Comparison of ENCODE assay signal across 23 mouse cellular contexts in genomic region chr5:37735224-37735623, GRCm38 (mm10). TPM values are rescaled to one million over a fixed set of nuclear protein-coding genes. Genes with fewer than 3 reads are reported as not detected.
DNase-seq lines count a peak whose midpoint lies in the region; ATAC-seq and TF ChIP-seq lines count a peak whose summit lies in the region.
"Had no signal": no experiment of that assay in that cellular context is flagged by ENCODE, and none has a peak within 500 bp of the region (broad histone marks: within the 10 kb centered on the region; RNA-seq: fewer than 3 reads in every experiment).

Gene Cytl1 (plus strand): TSS chr5:37735519.

- H3K9me3 ChIP-seq in embryonic facial prominence, embryonic 13.5 days, result no peaks in the 10 kb centered on the region
- H3K9me3 ChIP-seq in embryonic facial prominence, embryonic 10.5 days, result no peaks in the 10 kb centered on the region
- H3K9me3 ChIP-seq in embryonic facial prominence, embryonic 14.5 days (ENCODE audit: control insufficient read depth, low read length), result no peaks in the 10 kb centered on the region
- no peaks in the 10 kb centered on the region for H3K9me3 ChIP-seq in liver, postnatal 0 days (ENCODE audit: low read length)
- H3K9me3 ChIP-seq: hindbrain, embryonic 13.5 days; neural tube, embryonic 12.5 days had no signal

- no peak for TF ChIP-seq CTCF in lung, adult 2 months (IDR thresholded peaks at IDR 0.05; ENCODE audit: insufficient read depth, low read length)
- TF ChIP-seq CTCF in liver, postnatal 0 days (IDR thresholded peaks at IDR 0.05; ENCODE audit: low read depth), result no peak

- no peak for TF ChIP-seq EP300 in liver, postnatal 0 days (IDR thresholded peaks at IDR 0.05; ENCODE audit: low read depth)

- H3K36me3 ChIP-seq in embryonic facial prominence, embryonic 13.5 days, result no peaks in the 10 kb centered on the region
- H3K36me3 ChIP-seq in embryonic facial prominence, embryonic 10.5 days (replicated peaks), result no peaks in the 10 kb centered on the region
- H3K36me3 ChIP-seq in embryonic facial prominence, embryonic 14.5 days (ENCODE audit: control insufficient read depth, insufficient read depth, low read length), result no peaks in the 10 kb centered on the region
- no peaks in the 10 kb centered on the region for H3K36me3 ChIP-seq in liver, postnatal 0 days (replicated peaks; ENCODE audit: insufficient read depth, low read length)
- H3K36me3 ChIP-seq: hindbrain, embryonic 13.5 days; neural tube, embryonic 12.5 days had no signal

- DNase-seq in embryonic facial prominence, embryonic 10.5 days (ENCODE audit: low spot score), result no peak
- DNase-seq in lung, adult 2 months, result no peak
- DNase-seq in lung, postnatal 4 days, result no peak
- DNase-seq in embryonic facial prominence, embryonic 14.5 days (ENCODE audit: low spot score), result peak; percentile 13
- no peak for DNase-seq in heart, postnatal 14 days
- DNase-seq in liver, postnatal 0 days, result no peak
- no peak for DNase-seq in right cerebral cortex, postnatal 36 days (ENCODE audit: low spot score in 2 of 2)
- DNase-seq: adrenal gland, postnatal 14 days; cerebellum, adult 2 months; gastrocnemius, postnatal 10 days; right cerebral cortex, postnatal 4 days; thymus, adult 18-20 months had no signal

- ATAC-seq in embryonic facial prominence, embryonic 13.5 days (ENCODE audit: insufficient number of reproducible peaks, insufficient read depth, low FRiP score, low TSS enrichment, low read depth), result no peak
- ATAC-seq in embryonic facial prominence, embryonic 14.5 days (ENCODE audit: low read depth), result no peak
- no peak for ATAC-seq in liver, postnatal 0 days
- ATAC-seq: intestine, embryonic 16.5 days had no signal

- H3K27ac ChIP-seq in embryonic facial prominence, embryonic 13.5 days, result no peak within 1 kb of the TSS
- H3K27ac ChIP-seq in embryonic facial prominence, embryonic 10.5 days (replicated peaks), result no peak within 1 kb of the TSS
- no peak within 1 kb of the TSS for H3K27ac ChIP-seq in embryonic facial prominence, embryonic 14.5 days (replicated peaks; ENCODE audit: low read depth, low read length)
- no peak within 1 kb of the TSS for H3K27ac ChIP-seq in liver, postnatal 0 days (ENCODE audit: low read depth)
- H3K27ac ChIP-seq: hindbrain, embryonic 13.5 days; kidney, postnatal 0 days; neural tube, embryonic 12.5 days had no signal

- H3K9ac ChIP-seq in embryonic facial prominence, embryonic 13.5 days, result no peak within 1 kb of the TSS
- no peak within 1 kb of the TSS for H3K9ac ChIP-seq in embryonic facial prominence, embryonic 14.5 days (ENCODE audit: low read depth, low read length)
- no peak within 1 kb of the TSS for H3K9ac ChIP-seq in liver, postnatal 0 days (replicated peaks)
- H3K9ac ChIP-seq: hindbrain, embryonic 13.5 days; neural tube, embryonic 12.5 days had no signal

- peak within 1 kb of the TSS; percentile 10; the same call in 1 of the 2 replicates for H3K4me3 ChIP-seq in embryonic facial prominence, embryonic 13.5 days
- H3K4me3 ChIP-seq in embryonic facial prominence, embryonic 10.5 days, result no peak within 1 kb of the TSS
- H3K4me3 ChIP-seq in lung, adult 2 months (replicated peaks; ENCODE audit: extremely low read depth, low read depth, low read length), result no peak within 1 kb of the TSS
- no peak within 1 kb of the TSS for H3K4me3 ChIP-seq in embryonic facial prominence, embryonic 14.5 days (ENCODE audit: low read depth, low read length)
- H3K4me3 ChIP-seq in liver, postnatal 0 days (ENCODE audit: low read depth, low read length), result no peak within 1 kb of the TSS
- H3K4me3 ChIP-seq: hindbrain, embryonic 13.5 days; neural tube, embryonic 12.5 days had no signal

- H3K4me2 ChIP-seq in embryonic facial prominence, embryonic 13.5 days, result peak within 1 kb of the TSS; percentile 18; the same call in 1 of the 2 replicates
- peak within 1 kb of the TSS; percentile 31; the same call in 1 of the 2 replicates for H3K4me2 ChIP-seq in embryonic facial prominence, embryonic 14.5 days (ENCODE audit: low read depth, low read length)
- H3K4me2 ChIP-seq in liver, postnatal 0 days (ENCODE audit: low read depth, low read length), result no peak within 1 kb of the TSS
- H3K4me2 ChIP-seq: hindbrain, embryonic 13.5 days; liver, embryonic 11.5 days; neural tube, embryonic 12.5 days had no signal

- intact Hi-C loops in heart, postnatal 14 days (cut with DNase I), result no loop called here

- TF ChIP-seq POLR2A in lung, adult 2 months (IDR thresholded peaks at IDR 0.05; ENCODE audit: borderline replicate concordance, extremely low read depth, low read depth, low read length), result no peak

- no peaks in the 10 kb centered on the region for H3K27me3 ChIP-seq in embryonic facial prominence, embryonic 13.5 days
- H3K27me3 ChIP-seq in embryonic facial prominence, embryonic 10.5 days (replicated peaks; ENCODE audit: low read depth, poor library complexity, severe bottlenecking), result no peaks in the 10 kb centered on the region
- H3K27me3 ChIP-seq in embryonic facial prominence, embryonic 14.5 days (replicated peaks; ENCODE audit: control insufficient read depth, insufficient read depth, low read length), result no peaks in the 10 kb centered on the region
- no peaks in the 10 kb centered on the region for H3K27me3 ChIP-seq in liver, postnatal 0 days (ENCODE audit: insufficient read depth, low read length)
- H3K27me3 ChIP-seq: hindbrain, embryonic 13.5 days; neural tube, embryonic 12.5 days had no signal

- whole genome bisulfite sequencing in embryonic facial prominence, embryonic 13.5 days, result 37% methylated on average over 5 of the region's 5 CpGs
- 37% methylated on average over 5 of the region's 5 CpGs for WGBS in embryonic facial prominence, embryonic 10.5 days
- 37% methylated on average over 5 of the region's 5 CpGs for WGBS in lung, adult 2 months
- WGBS in embryonic facial prominence, embryonic 14.5 days, result 32% methylated on average over 5 of the region's 5 CpGs
- 45% methylated on average over 5 of the region's 5 CpGs for WGBS in liver, postnatal 0 days (ENCODE audit: insufficient replicate concordance)

- peaks cover 5% of the 10 kb centered on the region; the same call in 1 of the 2 replicates for H3K4me1 ChIP-seq in embryonic facial prominence, embryonic 13.5 days
- peaks cover 6% of the 10 kb centered on the region for H3K4me1 ChIP-seq in embryonic facial prominence, embryonic 10.5 days
- H3K4me1 ChIP-seq in lung, adult 2 months (ENCODE audit: control insufficient read depth, insufficient read depth, low read length), result no peaks in the 10 kb centered on the region
- H3K4me1 ChIP-seq in embryonic facial prominence, embryonic 14.5 days (ENCODE audit: control insufficient read depth, insufficient read depth, low read length), result peaks cover 4% of the 10 kb centered on the region; the same call in 1 of the 2 replicates
- no peaks in the 10 kb centered on the region for H3K4me1 ChIP-seq in liver, postnatal 0 days (ENCODE audit: insufficient read depth)
- H3K4me1 ChIP-seq: hindbrain, embryonic 13.5 days; neural tube, embryonic 12.5 days had no signal

RNA-seq across cellular contexts. Expression of gene Cytl1, which starts in this region (rescaled TPM):
- polyA plus RNA-seq in embryonic facial prominence, embryonic 13.5 days (2015; fragmentation: Nextera tagmentation; extraction: Ambion mirVana), result 39.9 and 74.9 TPM in 2 replicates
- polyA plus RNA-seq in embryonic facial prominence, embryonic 10.5 days (2016; fragmentation: Nextera tagmentation; extraction: Ambion mirVana), result 0.41 TPM in 2 replicates
- polyA plus RNA-seq in lung, adult 2 months (2012; rRNA removed), result 36.3 and 50.8 TPM in 2 replicates
- 46.5 and 77.8 TPM in 2 replicates for polyA plus RNA-seq in embryonic facial prominence, embryonic 14.5 days (2014; fragmentation: Nextera tagmentation; extraction: Ambion mirVana)
- 10 to 100 TPM; 14.4 to 20.2 TPM for total RNA-seq in heart, postnatal 14 days (2021)
- polyA plus RNA-seq in liver, postnatal 0 days (2015; fragmentation: Nextera tagmentation; extraction: Ambion mirVana), result not detected in 2 replicates
- total RNA-seq: CH12.LX; common myeloid progenitor, adult 5-6 weeks; layer of hippocampus, postnatal 10 days; megakaryocyte progenitor cell, adult 5-6 weeks; midbrain, postnatal 0 days had no signal
- polyA plus RNA-seq: liver, embryonic 11.5 days had no signal

Comparison
In these comparisons a context has a peak if more than half of its experiments do, and no peak if none do; other contexts are left out.
1. RNA of gene Cytl1 (polyA plus RNA-seq): 36.3 to 50.8 TPM in lung, adult 2 months, 46.5 to 77.8 TPM in embryonic facial prominence, embryonic 14.5 days and 39.9 to 74.9 TPM in embryonic facial prominence, embryonic 13.5 days; 0.41 TPM in embryonic facial prominence, embryonic 10.5 days and not detected in liver, postnatal 0 days; every median in the first group is over 10 times any median in the second.